Mouse (Mus musculus) liver, embryonic 12.5 days (tissue): ENCODE measurements around the gene Osr1. TPM values are rescaled to one million over a fixed set of nuclear protein-coding genes. Genes with fewer than 3 reads are reported as not detected.

Source experiments
- ATAC-seq: fragments of 200-750 bp; cut with Nextera tagmentation; 2 replicates; pipeline ENCODE4 v1.8.0; 2017; ENCODE audit warnings: moderate number of reproducible peaks, mild to moderate bottlenecking, moderate library complexity
- H3K27ac ChIP-seq: fragments of 300-500 bp; sonication (generic); 2 replicates; pipeline ENCODE4 v1.5.1; 2016; ENCODE audit warnings: mild to moderate bottlenecking
- H3K27me3 ChIP-seq: fragments of 300-500 bp; sonication (generic); replicated peaks from 2 replicates; pipeline ENCODE4 v1.6.1; 2016; ENCODE audit warnings: mild to moderate bottlenecking, moderate library complexity
- H3K36me3 ChIP-seq: fragments of 300-500 bp; sonication (generic); 2 replicates; pipeline ENCODE4 v1.6.1; 2016; ENCODE audit warnings: mild to moderate bottlenecking, moderate library complexity
- H3K4me1 ChIP-seq: fragments of 300-500 bp; sonication (generic); 2 replicates; pipeline ENCODE4 v1.6.1; 2016
- H3K4me2 ChIP-seq: fragments of 300-500 bp; sonication (generic); 2 replicates; pipeline ENCODE4 v1.6.1; 2016; ENCODE audit warnings: mild to moderate bottlenecking, moderate library complexity
- H3K4me3 ChIP-seq: fragments of 300-500 bp; sonication (generic); 2 replicates; pipeline ENCODE4 v1.5.1; 2016; ENCODE audit warnings: mild to moderate bottlenecking, moderate library complexity
- H3K9ac ChIP-seq: fragments of 300-500 bp; sonication (generic); 2 replicates; pipeline ENCODE4 v1.6.1; 2016; ENCODE audit warnings: mild to moderate bottlenecking, moderate library complexity
- H3K9me3 ChIP-seq: fragments of 300-500 bp; sonication (generic); replicated peaks from 2 replicates; pipeline ENCODE4 v1.6.1; 2016; ENCODE audit warnings: mild to moderate bottlenecking, moderate library complexity
- WGBS: fragments of 180-500 bp; shearing (Covaris S2); methylation state at CpG from one replicate; pipeline ENCODE4 v1.1.7; 2016; ENCODE audit not compliant: insufficient replicate concordance; 5-methylcytosine and 5-hydroxymethylcytosine counted together
- polyA plus RNA-seq: library from polyadenylated mRNA; unstranded; fragments of >200 nt; fragmentation: Nextera tagmentation; extraction: Ambion mirVana; gene quantifications from 2 replicates; pipeline ENCODE4 v1.2.1, GENCODE M21; 2016

Gene Osr1
- polyA plus RNA-seq, 1 experiment from 2014 or later = 1.3 TPM

DNA sequence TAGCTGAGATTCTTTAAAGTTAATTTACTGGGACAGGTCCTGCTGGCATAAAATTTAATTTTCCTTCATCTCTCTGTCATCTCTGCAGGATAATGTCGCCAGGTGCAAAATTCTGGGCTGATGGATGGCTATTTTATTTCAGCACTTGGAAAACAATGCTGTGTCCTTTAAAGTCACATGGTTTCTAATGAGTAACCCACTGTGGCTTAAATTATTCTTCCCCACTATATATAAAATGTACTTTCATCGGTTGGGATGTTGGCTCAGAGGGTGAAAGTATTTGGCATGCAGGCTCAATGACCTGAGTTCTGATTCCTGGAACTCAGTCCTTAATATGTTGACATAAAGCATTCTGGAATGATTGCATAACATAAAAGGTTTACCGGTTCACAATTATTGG lies 21.2 kb downstream of the Osr1 start:
- H3K9ac ChIP-seq = no peak overlapping the region
- no peak for ATAC-seq
- no peaks in the 10 kb centered on the region for H3K4me1 ChIP-seq
- no peak overlapping the region for H3K4me3 ChIP-seq
- no peaks in the 10 kb centered on the region for H3K36me3 ChIP-seq
- no peak overlapping the region for H3K27ac ChIP-seq
- WGBS = 55% methylated on average over 3 of the region's 3 CpGs
- no peaks in the 10 kb centered on the region for H3K27me3 ChIP-seq
- no peak overlapping the region for H3K4me2 ChIP-seq
- H3K9me3 ChIP-seq = no peaks in the 10 kb centered on the region

DNA sequence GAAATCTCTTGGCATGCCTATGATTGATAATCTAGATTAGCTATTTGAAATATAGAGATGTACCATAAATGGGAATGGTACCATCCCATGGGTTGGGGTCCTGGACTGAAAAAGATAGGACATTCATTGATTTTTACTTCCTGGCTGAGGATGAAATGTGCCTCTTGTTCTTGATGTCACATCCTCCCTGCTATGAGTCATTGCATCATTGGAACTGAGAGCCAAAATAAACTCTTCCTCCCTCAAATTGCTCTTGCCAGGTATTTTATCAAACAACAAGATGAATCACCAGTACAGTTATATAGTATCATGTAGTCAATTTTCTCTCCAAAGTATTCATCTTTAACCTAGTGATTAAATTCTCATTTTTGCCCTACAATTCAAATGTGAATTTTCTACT lies 28.3 kb downstream of the Osr1 start:
- ATAC-seq = no peak
- Histone ChIP-seq H3K9me3 (no peaks in the 10 kb centered on the region), H3K27me3 (no peaks in the 10 kb centered on the region), H3K4me3 (no peak overlapping the region), H3K4me2 (no peak overlapping the region), H3K36me3 (no peaks in the 10 kb centered on the region), H3K27ac (no peak overlapping the region), H3K4me1 (no peaks in the 10 kb centered on the region), H3K9ac (no peak overlapping the region)
